Mouse (Mus musculus): ENCODE results near the gene Cyp4a30b.
"Not testable (repeated sequence)": the region's sequence is repeated elsewhere in the genome, so short reads cannot be mapped to it uniquely, and the experiment has no call there.

DNA sequence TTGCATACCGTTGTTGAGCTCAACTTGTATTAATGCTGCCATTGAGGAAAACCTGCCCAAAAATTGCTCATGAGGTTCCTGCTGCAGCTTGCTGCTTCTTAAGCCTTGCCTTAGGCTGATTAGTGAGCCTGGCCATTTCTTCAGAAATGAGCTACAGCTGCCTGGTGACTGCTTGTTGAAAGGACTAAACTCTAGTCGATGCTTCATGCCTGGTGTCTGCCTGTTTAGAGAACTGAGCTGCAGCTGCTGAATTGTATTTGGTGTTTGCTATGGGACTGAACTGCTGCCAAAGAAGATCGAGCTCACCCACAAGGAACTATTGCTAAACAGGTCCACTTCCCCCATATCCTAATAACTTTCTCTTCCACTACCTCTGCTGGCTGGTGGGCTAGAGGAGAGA lies 21.2 kb downstream of the Cyp4a30b start:
- TF ChIP-seq CTCF, EP300 (IDR thresholded peaks at IDR 0.05): not testable (repeated sequence)
